10 mouse cellular contexts compared by ENCODE assay signal in the genomic region with DNA sequence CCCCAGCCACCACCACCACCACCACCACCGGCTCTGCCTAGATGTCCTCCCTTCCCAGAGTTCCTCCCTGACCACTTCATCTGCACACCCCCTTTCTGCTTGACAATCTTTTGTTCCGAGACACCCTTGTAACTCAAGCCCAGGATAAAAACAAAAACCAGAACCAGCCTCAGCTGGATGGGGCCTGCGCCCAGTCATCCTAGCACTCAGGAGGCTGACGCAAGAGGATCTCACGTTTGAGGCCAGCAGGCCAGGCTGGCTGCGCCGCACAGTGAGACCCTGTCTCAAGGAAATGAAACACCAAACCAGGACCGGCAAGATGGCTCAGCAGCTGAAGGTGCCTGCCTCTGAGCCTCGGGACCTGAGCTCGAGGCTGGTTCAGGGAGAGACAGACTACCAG. TPM values are rescaled to one million over a fixed set of nuclear protein-coding genes. Genes with fewer than 3 reads are reported as not detected.
DNase-seq lines count a peak whose midpoint lies in the region; ATAC-seq and TF ChIP-seq lines count a peak whose summit lies in the region.
"Had no signal": no experiment of that assay in that cellular context is flagged by ENCODE, and none has a peak within 500 bp of the region (broad histone marks: within the 10 kb centered on the region; RNA-seq: fewer than 3 reads in every experiment).

No protein-coding gene starts in this region.

- peak overlapping the region; percentile 2; the same call in 1 of the 2 replicates for H3K27ac ChIP-seq in heart, embryonic 13.5 days (replicated peaks)
- peak overlapping the region; percentile 50 for H3K27ac ChIP-seq in ES-Bruce4 (ENCODE audit: insufficient read depth, low read length)
- H3K27ac ChIP-seq in intestine, postnatal 0 days (ENCODE audit: low read depth, low read length): peak overlapping the region; percentile 79
- no peak overlapping the region for H3K27ac ChIP-seq in forebrain, embryonic 15.5 days (replicated peaks)

- DNase-seq in heart, postnatal 36 days: no peak
- peak; percentile 70 for DNase-seq in lung, postnatal 36 days
- DNase-seq in yolk sac, embryonic 10.5 days (ENCODE audit: low spot score): no peak
- DNase-seq: cerebellum, adult 11 months had no signal

- no peak for TF ChIP-seq EP300 in ES-Bruce4 (IDR thresholded peaks at IDR 0.05; ENCODE audit: insufficient read depth, low read depth, low read length)

- no peak for TF ChIP-seq CTCF in ES-Bruce4 (IDR thresholded peaks at IDR 0.05; ENCODE audit: low read depth, low read length)
- no peak for TF ChIP-seq CTCF in intestine, postnatal 0 days (IDR thresholded peaks at IDR 0.05; ENCODE audit: low read depth)

- TF ChIP-seq POLR2A in ES-Bruce4 (IDR thresholded peaks at IDR 0.05; ENCODE audit: insufficient read depth, low read length): no peak

- no peaks in the 10 kb centered on the region for H3K9me3 ChIP-seq in heart, embryonic 13.5 days
- H3K9me3 ChIP-seq in ES-Bruce4 (replicated peaks; ENCODE audit: control insufficient read depth, insufficient read depth, low read length, poor library complexity, severe bottlenecking): no peaks in the 10 kb centered on the region
- no peaks in the 10 kb centered on the region for H3K9me3 ChIP-seq in intestine, postnatal 0 days (ENCODE audit: control insufficient read depth)
- H3K9me3 ChIP-seq in forebrain, embryonic 15.5 days: no peaks in the 10 kb centered on the region

- no peak overlapping the region for H3K4me3 ChIP-seq in heart, embryonic 13.5 days
- no peak overlapping the region for H3K4me3 ChIP-seq in ES-Bruce4 (ENCODE audit: low read depth, low read length)
- H3K4me3 ChIP-seq in intestine, postnatal 0 days (ENCODE audit: low read depth, low read length): no peak overlapping the region
- H3K4me3 ChIP-seq in forebrain, embryonic 15.5 days: no peak overlapping the region

- peaks cover 57% of the 10 kb centered on the region for H3K36me3 ChIP-seq in heart, embryonic 13.5 days
- H3K36me3 ChIP-seq in ES-Bruce4 (ENCODE audit: control insufficient read depth, insufficient read depth, low read length, poor library complexity, severe bottlenecking): peaks cover 18% of the 10 kb centered on the region
- H3K36me3 ChIP-seq in intestine, postnatal 0 days (ENCODE audit: control insufficient read depth, insufficient read depth): peaks cover 38% of the 10 kb centered on the region
- peaks cover 14% of the 10 kb centered on the region for H3K36me3 ChIP-seq in forebrain, embryonic 15.5 days

- no peak for ATAC-seq in heart, embryonic 13.5 days (ENCODE audit: extremely low read depth, insufficient number of reproducible peaks, low FRiP score, low TSS enrichment)
- ATAC-seq in intestine, postnatal 0 days: no peak
- no peak for ATAC-seq in erythroid progenitor cell, adult 5-6 weeks (replicated peaks; ENCODE audit: low FRiP score, poor library complexity, severe bottlenecking)
- no peak for ATAC-seq in forebrain, embryonic 15.5 days (replicated peaks)
- ATAC-seq: forebrain, embryonic 16.5 days had no signal

- peaks cover 59% of the 10 kb centered on the region for H3K4me1 ChIP-seq in heart, embryonic 13.5 days
- H3K4me1 ChIP-seq in ES-Bruce4 (ENCODE audit: control insufficient read depth, insufficient read depth, low read length): peaks cover 9% of the 10 kb centered on the region
- H3K4me1 ChIP-seq in intestine, postnatal 0 days (replicated peaks; ENCODE audit: control insufficient read depth, insufficient read depth, low read length): 0 out of 2 replicates have a peak, but pooled peaks cover 13% of the 10 kb centered on the region
- H3K4me1 ChIP-seq in forebrain, embryonic 15.5 days: peaks cover 23% of the 10 kb centered on the region

- peak overlapping the region; percentile 63 for H3K9ac ChIP-seq in heart, embryonic 13.5 days
- peak overlapping the region; percentile 15 for H3K9ac ChIP-seq in ES-Bruce4 (ENCODE audit: low read depth, poor library complexity, severe bottlenecking)
- H3K9ac ChIP-seq in intestine, postnatal 0 days (ENCODE audit: low read depth, low read length): peak overlapping the region; percentile 23; the same call in 1 of the 2 replicates
- H3K9ac ChIP-seq in forebrain, embryonic 15.5 days (replicated peaks): no peak overlapping the region

- no peaks in the 10 kb centered on the region for H3K27me3 ChIP-seq in heart, embryonic 13.5 days (replicated peaks)
- H3K27me3 ChIP-seq in ES-Bruce4 (ENCODE audit: control insufficient read depth, insufficient read depth, low read length, poor library complexity, severe bottlenecking): no peaks in the 10 kb centered on the region
- H3K27me3 ChIP-seq in intestine, postnatal 0 days (replicated peaks; ENCODE audit: control insufficient read depth, insufficient read depth, low read length): no peaks in the 10 kb centered on the region
- no peaks in the 10 kb centered on the region for H3K27me3 ChIP-seq in forebrain, embryonic 15.5 days

- 0 out of 2 replicates have a peak overlapping the region, but pooled peaks have one; percentile 25 for H3K4me2 ChIP-seq in heart, embryonic 13.5 days
- H3K4me2 ChIP-seq in intestine, postnatal 0 days (replicated peaks; ENCODE audit: low read depth): peak overlapping the region; percentile 52
- no peak overlapping the region for H3K4me2 ChIP-seq in forebrain, embryonic 15.5 days (replicated peaks)

- 47% methylated on average over 10 of the region's 10 CpGs for WGBS in heart, embryonic 13.5 days
- 36% methylated on average over 10 of the region's 10 CpGs for WGBS in intestine, postnatal 0 days
- WGBS in forebrain, embryonic 15.5 days: 82% methylated on average over 10 of the region's 10 CpGs

- intact Hi-C loops in heart, postnatal 36 days (cut with DNase I): no loop called here

RNA-seq across cellular contexts. Expression of a gene that starts 4.6 kb away (rescaled TPM):
- polyA plus RNA-seq in heart, embryonic 13.5 days (2015; fragmentation: Nextera tagmentation; extraction: Ambion mirVana): 81.2 and 81.7 TPM in 2 replicates
- 10 to 100 TPM; 32.6 to 36.1 TPM for total RNA-seq in heart, postnatal 36 days (2021)
- 75.7 and 90.0 TPM in 2 replicates for polyA plus RNA-seq in ES-Bruce4 (2011; ENCODE audit: insufficient read depth, insufficient read length, low read depth, missing spikeins)
- polyA plus RNA-seq in intestine, postnatal 0 days (2015; fragmentation: Nextera tagmentation; extraction: Ambion mirVana): 98.5 and 106 TPM in 2 replicates
- total RNA-seq in erythroid progenitor cell, adult 5-6 weeks (2015; ENCODE audit: low replicate concordance): 34.0 and 58.7 TPM in 2 replicates
- 17.9 and 26.7 TPM in 2 replicates for total RNA-seq in erythroid progenitor cell, adult 5-6 weeks (2017; ENCODE audit: low replicate concordance)
- 37.6 and 39.5 TPM in 2 replicates for polyA plus RNA-seq in forebrain, embryonic 15.5 days (2015; fragmentation: Nextera tagmentation; extraction: Ambion mirVana)

RNA-seq across cellular contexts. Expression of a gene that starts 12.8 kb away (rescaled TPM):
- not detected in 2 replicates for polyA plus RNA-seq in heart, embryonic 13.5 days (2015; fragmentation: Nextera tagmentation; extraction: Ambion mirVana)
- not detected for total RNA-seq in heart, postnatal 36 days (2021)
- polyA plus RNA-seq in ES-Bruce4 (2011; ENCODE audit: insufficient read depth, insufficient read length, low read depth, missing spikeins): 5.7 and 6.1 TPM in 2 replicates
- 0.12 and 0.14 TPM in 2 replicates for polyA plus RNA-seq in intestine, postnatal 0 days (2015; fragmentation: Nextera tagmentation; extraction: Ambion mirVana)
- total RNA-seq in erythroid progenitor cell, adult 5-6 weeks (2015; ENCODE audit: low replicate concordance): not detected in 2 replicates
- not detected in 2 replicates for total RNA-seq in erythroid progenitor cell, adult 5-6 weeks (2017; ENCODE audit: low replicate concordance)
- polyA plus RNA-seq in forebrain, embryonic 15.5 days (2015; fragmentation: Nextera tagmentation; extraction: Ambion mirVana): 0.19 and 0.31 TPM in 2 replicates

RNA-seq across cellular contexts. Expression of a gene that starts 15.4 kb away (rescaled TPM):
- 26.1 and 29.3 TPM in 2 replicates for polyA plus RNA-seq in heart, embryonic 13.5 days (2015; fragmentation: Nextera tagmentation; extraction: Ambion mirVana)
- total RNA-seq in heart, postnatal 36 days (2021): 100 to 1,000 TPM; 137 to 148 TPM
- polyA plus RNA-seq in ES-Bruce4 (2011; ENCODE audit: insufficient read depth, insufficient read length, low read depth, missing spikeins): 14.3 and 15.3 TPM in 2 replicates
- polyA plus RNA-seq in intestine, postnatal 0 days (2015; fragmentation: Nextera tagmentation; extraction: Ambion mirVana): 7.1 and 9.3 TPM in 2 replicates
- total RNA-seq in erythroid progenitor cell, adult 5-6 weeks (2015; ENCODE audit: low replicate concordance): 4.0 TPM in 1 of 2 replicates, not detected in the other
- total RNA-seq in erythroid progenitor cell, adult 5-6 weeks (2017; ENCODE audit: low replicate concordance): not detected in 2 replicates
- 123 and 127 TPM in 2 replicates for polyA plus RNA-seq in forebrain, embryonic 15.5 days (2015; fragmentation: Nextera tagmentation; extraction: Ambion mirVana)

RNA-seq across cellular contexts. Expression of a gene that starts 38.9 kb away (rescaled TPM):
- 35.2 and 38.4 TPM in 2 replicates for polyA plus RNA-seq in heart, embryonic 13.5 days (2015; fragmentation: Nextera tagmentation; extraction: Ambion mirVana)
- 10 to 100 TPM; 53.9 to 62.9 TPM for total RNA-seq in heart, postnatal 36 days (2021)
- polyA plus RNA-seq in ES-Bruce4 (2011; ENCODE audit: insufficient read depth, insufficient read length, low read depth, missing spikeins): 22.3 and 24.8 TPM in 2 replicates
- polyA plus RNA-seq in intestine, postnatal 0 days (2015; fragmentation: Nextera tagmentation; extraction: Ambion mirVana): 26.5 and 27.5 TPM in 2 replicates
- total RNA-seq in erythroid progenitor cell, adult 5-6 weeks (2015; ENCODE audit: low replicate concordance): 19.8 and 25.6 TPM in 2 replicates
- total RNA-seq in erythroid progenitor cell, adult 5-6 weeks (2017; ENCODE audit: low replicate concordance): 20.0 and 22.7 TPM in 2 replicates
- polyA plus RNA-seq in forebrain, embryonic 15.5 days (2015; fragmentation: Nextera tagmentation; extraction: Ambion mirVana): 40.6 and 44.5 TPM in 2 replicates

RNA-seq across cellular contexts. Expression of a gene that starts 42.8 kb away (rescaled TPM):
- polyA plus RNA-seq in heart, embryonic 13.5 days (2015; fragmentation: Nextera tagmentation; extraction: Ambion mirVana): 0.14 and 0.16 TPM in 2 replicates
- total RNA-seq in heart, postnatal 36 days (2021): under 1 TPM; 0.14 to 0.86 TPM
- polyA plus RNA-seq in ES-Bruce4 (2011; ENCODE audit: insufficient read depth, insufficient read length, low read depth, missing spikeins): 0.68 and 1.1 TPM in 2 replicates
- 0.12 and 0.54 TPM in 2 replicates for polyA plus RNA-seq in intestine, postnatal 0 days (2015; fragmentation: Nextera tagmentation; extraction: Ambion mirVana)
- 6.3 and 7.9 TPM in 2 replicates for total RNA-seq in erythroid progenitor cell, adult 5-6 weeks (2015; ENCODE audit: low replicate concordance)
- total RNA-seq in erythroid progenitor cell, adult 5-6 weeks (2017; ENCODE audit: low replicate concordance): 1.3 and 3.3 TPM in 2 replicates
- 0.11 TPM in 2 replicates for polyA plus RNA-seq in forebrain, embryonic 15.5 days (2015; fragmentation: Nextera tagmentation; extraction: Ambion mirVana)
